Mouse (Mus musculus): ENCODE measurements at regions not wholly inside any gene's neighbourhood (a gene's known extent, or its start where the extent isn't known, plus 50 kb on each side); places are given as distances from the start of the nearest gene placed in this dataset.

DNA sequence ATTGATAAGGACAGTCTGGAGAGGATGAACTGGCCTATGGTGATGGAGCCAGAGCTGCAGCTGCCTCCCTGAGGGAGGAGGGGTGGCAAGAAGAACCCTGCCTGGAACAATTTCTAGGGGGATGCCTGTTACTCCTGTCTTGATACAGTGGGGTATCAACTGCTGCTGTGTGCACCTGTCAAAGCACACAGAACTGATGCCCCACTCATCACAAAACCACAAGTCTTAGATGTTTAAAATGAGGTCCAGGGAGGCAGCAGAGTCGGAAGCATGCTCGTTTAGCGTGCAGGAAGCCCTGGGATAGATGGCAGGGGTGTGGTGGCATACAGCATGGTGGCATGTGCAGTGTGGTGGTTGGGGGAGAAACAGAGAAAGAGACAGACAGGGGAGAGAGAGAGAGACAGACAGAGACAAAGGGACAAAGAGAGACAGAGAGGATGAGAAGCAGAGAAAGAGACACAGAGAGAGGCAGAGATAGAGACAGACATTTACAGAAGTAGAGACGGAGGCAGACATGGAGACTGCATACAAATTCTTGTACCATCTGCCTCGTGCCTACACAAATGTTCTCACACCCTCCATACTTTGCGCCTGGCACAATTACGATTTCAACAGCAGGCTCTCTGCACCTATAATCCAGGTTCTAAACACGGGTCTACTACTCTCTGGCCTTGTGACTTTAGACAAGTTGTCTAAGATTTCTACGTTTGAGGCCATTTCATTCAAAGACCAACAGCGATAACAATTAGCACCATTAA, 242.6 kb downstream of the Cbln4 start:
- DNase-seq (ENCODE audit: low spot score), result no peak

DNA sequence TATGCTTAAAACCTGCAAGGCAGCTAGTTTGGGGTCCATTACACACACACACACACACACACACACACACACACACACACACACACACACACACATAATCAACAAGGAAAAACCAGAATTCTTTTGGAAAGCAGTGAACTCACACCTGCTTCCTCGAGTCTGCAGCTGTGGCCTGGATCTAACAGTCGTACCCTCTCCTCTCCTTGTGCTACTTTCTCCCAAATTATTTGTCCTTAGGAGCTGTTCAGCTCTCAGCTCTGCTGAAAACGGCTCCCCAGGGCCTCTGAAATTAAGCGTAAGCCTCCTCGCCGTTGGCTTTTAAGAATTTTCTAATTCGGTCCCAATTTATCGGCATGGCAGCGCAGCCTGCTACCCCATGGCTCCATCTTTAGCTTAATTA, 243.9 kb downstream of the Cbln4 start:
- no peak for DNase-seq (ENCODE audit: low spot score)

DNA sequence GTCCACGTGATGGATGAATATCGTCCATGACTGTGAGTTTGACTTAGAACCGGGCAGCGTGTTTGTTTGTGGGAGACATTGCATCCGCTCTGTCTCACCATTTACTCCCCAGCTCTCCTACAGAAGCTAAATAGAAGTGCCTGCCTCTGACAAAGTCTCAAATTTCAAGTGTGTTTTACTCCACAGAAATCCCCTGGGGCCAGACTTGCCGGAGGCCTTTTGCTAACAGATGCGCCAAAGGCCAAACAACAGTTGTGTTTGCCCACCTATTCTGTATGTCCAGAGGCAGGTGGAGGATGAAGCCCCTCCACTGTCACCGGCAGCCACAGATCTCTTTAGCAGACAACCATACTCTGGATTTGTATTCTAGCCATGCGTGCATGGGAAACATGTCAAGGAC, 252.6 kb downstream of the Cbln4 start:
- DNase-seq (ENCODE audit: low spot score), result no peak

DNA sequence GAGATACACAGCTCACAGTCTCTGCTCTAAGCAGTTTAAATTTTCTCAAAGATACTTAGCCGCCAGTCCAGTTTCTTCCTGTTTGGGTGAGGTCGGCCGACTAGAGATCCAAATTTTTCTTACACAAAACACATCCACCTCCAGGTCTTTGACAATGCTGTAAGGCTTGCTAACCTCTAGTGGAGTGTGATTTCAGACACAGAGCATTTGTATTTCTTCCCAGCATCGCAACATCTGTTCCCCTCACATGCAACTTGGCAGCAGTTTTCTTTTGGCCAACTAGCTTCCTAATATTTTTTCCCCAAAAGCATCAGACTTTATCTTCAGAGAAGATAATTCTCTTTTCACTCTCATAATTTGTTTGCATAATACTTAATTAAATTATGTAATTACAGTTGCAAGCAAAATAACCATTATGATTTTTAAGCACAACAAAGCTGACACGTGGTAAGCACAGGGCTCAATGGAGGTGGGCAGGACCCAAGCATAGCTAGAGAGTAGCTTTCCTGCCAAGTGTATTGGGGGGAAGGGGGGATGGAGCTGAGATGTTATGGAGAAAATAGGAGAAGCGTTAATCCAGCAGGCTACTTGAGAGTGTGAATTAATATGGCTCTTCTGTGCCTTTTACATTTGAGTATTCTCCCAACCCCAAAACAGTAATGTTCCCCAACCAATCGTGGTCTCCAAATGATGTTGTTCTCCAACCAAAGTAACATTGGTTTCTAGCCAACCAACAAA, 276.9 kb downstream of the Cbln4 start:
- no peak for DNase-seq (ENCODE audit: low spot score)

DNA sequence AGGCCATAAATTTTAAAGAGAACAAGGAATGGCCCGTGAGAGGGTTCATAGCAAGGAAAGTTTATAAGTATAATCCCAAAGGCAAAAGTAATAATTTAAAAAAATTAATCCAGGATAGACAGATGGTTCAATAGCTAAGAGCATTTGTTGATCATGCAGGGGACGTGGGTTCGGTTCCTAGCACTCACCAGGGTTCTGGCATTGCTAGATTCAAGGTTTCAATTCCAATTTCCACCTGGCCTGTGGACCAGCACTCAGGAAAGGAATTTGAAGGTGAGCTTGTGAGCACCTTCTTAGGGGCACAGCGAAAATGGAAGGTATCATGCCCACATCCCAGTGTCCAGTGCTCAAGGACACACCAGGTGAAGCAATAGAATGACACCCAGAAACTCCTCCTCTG, 278.2 kb downstream of the Cbln4 start:
- DNase-seq (ENCODE audit: low spot score), result no peak

DNA sequence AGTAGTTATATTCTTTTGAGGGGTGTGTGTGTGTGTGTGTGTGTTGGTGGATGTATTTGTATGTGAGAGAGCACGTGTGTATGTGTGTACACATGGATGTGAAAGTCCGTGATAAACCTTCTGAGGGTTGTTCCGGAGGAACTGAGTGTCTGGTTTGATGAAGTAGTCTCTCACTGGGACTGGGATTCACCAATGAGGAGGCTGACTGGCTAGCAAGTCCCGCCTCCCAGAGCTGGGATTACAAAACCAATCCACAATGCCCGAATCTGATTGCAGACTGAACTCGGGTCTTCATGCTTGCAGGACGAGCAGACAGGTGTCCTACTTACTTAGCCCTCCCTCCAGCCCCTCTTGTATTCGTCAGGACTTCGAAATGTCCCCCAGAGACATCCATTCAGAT, 289.8 kb downstream of the Cbln4 start:
- DNase-seq (ENCODE audit: low spot score), result no peak

DNA sequence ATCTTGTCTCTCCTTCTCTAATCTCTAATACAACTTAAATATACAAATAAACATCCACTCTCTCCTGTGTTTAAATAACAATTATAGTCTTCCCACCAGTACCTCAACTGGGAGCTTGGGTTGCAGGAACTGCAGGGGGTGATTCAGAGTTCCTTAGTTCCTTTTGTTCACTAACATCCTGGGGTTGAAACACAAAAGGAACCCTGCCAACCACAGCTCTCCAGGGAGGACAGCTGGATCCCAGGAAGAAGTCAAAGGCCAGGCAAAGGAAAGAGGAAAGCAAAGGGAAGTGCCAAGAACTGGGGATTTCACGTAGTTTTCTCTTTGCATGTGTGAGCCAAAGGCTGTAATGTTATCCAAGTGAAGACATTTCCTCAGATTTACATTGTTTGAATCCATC, 296.1 kb downstream of the Cbln4 start:
- DNase-seq (ENCODE audit: low spot score), result no peak

DNA sequence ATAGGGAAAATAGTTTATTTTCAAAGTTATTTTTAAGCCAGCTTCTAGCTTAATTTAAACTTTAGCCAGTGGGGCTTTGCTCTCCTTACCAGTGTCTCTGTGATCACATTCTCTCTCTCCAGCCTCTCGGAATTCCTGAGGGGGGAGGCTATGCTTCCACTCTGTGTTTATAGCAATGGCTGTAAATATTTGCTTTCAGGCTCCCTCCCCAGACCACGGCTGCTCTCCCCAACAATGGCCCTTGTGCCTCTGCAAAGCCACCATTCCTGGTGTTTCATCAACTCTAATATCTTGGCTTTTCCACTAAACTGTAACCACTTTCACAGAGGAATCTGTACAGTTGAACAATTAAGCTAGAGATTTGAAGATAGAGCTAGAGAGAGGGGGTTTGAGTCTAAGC, 300.2 kb downstream of the Cbln4 start:
- DNase-seq (ENCODE audit: low spot score), result no peak

DNA sequence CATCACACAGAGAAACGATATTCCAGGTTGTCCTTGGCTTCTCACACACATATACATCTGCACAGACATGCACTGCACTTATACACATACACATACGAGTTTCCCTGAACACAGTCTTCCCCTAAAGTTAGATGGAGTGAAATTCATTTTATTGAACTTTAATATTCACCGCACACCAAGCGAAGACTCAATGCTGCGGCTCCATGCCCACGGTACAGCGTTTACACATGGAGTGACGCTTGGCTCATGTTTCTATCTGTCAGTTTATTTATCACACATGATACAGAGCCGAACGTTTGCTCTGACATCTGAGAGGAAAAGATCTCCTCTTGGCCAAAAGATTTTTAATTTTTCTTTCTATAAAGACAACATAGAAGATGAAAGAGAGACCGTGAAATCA, 300.6 kb downstream of the Cbln4 start:
- no peak for DNase-seq (ENCODE audit: low spot score)

DNA sequence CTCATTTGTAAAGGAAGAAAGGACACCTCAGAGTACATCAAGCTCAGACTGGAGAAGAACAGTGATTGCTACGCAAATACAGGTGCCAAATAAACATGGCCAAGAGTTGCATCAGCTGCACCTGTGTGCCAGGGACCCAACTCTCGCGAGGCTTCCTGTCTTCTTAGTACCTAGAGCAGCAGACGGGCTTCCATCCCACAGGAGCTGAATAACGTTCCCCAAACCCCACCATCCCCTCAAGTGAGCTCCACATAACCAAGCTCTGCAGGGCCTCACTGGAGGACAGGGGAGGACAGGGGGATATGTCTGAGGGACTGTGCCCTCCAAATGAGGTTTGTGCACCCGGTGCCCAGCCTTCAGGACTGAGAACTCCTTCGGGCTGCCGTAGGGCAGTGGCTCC, 305.5 kb downstream of the Cbln4 start:
- DNase-seq (ENCODE audit: low spot score), result no peak

DNA sequence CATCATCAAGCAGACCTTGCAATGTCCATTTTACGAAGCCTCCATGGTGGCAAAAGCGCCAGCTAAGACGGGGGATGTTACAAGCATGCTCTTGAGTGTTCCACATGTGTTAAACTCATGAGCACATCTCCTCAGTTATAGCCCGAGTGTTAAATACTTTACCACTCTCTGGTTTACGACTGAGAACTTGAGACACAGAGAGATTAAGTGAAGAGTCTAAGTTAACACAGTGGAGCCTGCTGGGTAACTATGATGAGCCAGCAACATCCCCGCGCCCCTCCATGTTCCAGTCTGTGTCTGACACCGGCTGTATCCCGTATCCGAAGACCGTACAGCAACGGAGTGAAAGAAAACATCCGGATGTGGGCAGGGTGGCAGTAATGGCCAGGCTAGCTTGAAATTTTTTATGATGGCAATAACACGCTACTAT, 308.2 kb downstream of the Cbln4 start:
- DNase-seq (ENCODE audit: low spot score), result no peak

DNA sequence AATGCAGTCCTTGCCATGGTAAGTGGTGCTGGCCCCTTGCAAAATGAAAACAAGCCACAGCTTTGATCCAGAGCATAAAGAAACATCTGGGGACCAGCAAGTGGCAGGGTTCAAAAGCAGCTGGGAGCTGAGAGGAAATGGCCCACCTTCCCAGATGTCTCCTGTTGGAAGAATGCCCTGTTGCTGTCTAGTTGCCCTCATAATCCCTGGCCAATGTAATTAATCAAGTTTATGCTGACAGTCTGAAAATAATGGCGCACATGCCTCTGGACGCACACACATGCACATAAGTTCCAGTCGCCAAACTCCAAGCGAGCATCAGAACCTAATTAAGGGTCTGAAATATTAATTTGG, 308.7 kb downstream of the Cbln4 start:
- no peak for DNase-seq (ENCODE audit: low spot score)

DNA sequence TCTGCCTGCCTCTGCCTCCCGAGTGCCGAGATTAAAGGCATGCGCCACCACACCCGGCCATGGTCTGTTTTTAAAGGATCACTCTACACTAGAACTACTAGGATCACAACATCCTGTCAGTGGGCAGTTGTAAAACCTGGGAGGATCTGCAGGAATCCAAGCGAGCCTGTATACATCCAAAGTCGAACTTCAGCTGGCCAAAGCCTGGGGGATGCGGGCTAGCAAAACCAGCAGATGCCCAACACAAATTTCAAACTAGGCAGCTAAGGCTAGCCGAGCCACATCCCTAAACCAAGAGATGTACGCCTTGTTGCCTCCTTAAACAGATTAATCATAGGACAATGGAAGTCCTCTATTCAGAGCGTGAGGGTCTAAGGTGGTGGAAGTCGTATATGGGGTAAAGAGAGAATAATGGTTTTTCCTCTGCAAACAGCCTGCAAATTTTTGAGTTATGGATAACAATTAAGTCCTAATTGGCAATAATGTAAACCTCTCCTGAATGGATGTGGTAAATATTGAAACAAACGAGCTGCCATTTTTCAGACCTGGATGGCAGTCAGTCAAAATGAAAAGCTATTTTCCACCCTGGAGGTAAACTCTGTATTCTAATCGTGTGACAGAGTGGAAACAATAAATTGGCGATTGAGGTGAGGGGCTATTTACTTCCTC, 309.2 kb downstream of the Cbln4 start:
- no peak for DNase-seq (ENCODE audit: low spot score)

DNA sequence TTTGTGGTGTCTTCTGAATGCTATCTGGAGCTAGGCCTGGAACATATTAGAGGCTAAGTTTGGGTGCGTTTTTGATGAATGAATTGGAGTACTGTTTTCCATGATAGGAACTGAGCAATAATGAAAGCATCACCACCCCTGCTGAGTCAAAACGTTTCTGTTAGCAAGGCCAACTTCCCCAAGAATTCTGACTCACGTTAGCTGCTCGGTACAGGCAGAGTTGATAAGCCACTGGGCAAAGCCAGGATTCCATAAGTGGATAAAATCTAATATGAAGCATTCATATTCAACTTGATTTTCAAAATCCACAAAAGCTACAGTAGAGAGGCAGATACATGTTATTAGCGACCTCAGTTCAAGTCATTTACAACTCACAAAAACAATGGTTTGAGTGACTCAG, 324.0 kb downstream of the Cbln4 start:
- DNase-seq (ENCODE audit: low spot score), result no peak

DNA sequence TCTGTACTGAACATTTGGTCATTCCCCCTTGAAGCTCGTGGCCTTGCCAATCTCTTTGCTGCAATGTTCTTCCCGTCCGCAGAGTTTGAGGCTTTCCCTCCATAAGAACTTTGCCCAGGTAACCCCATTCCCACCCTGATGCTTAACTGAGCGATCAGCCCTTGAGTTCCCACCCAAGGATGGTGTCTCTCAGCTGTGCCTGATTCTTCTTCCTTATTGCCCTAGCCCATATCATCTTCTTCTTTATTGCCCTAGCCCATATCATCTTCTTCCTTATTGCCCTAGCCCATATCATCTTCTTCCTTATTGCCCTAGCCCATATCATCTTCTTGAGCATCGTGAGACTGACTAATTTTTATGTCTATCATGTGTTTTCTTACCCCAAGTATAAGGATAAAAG, 324.4 kb downstream of the Cbln4 start:
- DNase-seq (ENCODE audit: low spot score), result no peak

DNA sequence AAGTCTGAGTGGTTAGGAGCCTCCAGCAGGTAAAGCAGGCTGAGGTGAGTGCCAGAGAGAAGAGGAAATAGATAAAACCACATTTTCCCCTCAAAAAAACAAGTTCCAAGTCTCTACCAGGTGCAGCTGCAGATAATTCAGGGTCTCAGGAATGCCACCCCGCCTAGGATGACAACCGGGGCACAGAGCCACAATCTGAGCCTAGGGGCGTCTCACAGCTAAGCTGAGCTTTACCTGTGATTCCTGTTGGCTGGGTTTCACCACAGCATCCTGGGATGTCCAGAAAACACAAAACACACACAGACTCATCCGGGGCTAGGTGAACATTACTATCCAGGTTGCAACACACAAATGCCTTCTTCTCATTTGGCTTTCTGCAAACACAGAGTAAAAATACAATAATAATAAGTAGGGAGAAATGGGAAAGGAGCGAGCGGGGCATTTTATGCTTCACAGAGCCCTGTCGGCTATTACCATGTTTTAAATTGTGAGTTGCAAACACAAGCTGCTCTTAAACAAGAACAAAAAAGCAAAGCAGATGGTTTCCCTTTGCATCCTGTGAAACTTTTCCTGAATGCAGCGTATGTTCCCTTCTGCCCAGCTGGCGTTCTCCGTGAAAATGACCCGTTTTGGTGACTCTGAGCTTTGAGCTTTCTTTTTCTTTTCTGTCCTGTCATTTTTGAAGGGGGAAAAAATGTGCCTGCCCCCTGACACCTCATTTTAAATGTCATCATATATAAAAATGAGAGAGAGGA, 330.3 kb downstream of the Cbln4 start:
- peak; percentile 50 for DNase-seq (ENCODE audit: low spot score)

DNA sequence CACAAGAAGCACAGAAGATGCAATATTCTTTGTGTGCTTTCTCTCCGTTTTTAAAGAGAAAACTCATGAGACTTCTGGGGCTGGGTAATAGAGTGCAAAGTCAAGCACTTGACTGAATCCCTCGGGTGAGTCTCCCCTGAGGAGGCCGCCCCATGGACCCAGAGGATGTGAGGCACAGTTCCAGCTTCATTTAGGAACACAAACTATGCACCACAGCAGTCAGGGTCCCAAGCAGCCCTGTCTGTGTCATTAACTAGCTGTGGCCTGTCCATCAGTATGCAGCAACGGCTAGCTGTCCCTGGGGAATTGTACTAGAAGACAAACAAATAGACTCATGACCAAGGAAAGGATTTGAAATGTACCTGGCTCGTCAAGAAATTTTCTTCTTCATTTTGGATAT, 349.7 kb downstream of the Cbln4 start:
- DNase-seq (ENCODE audit: low spot score), result no peak

DNA sequence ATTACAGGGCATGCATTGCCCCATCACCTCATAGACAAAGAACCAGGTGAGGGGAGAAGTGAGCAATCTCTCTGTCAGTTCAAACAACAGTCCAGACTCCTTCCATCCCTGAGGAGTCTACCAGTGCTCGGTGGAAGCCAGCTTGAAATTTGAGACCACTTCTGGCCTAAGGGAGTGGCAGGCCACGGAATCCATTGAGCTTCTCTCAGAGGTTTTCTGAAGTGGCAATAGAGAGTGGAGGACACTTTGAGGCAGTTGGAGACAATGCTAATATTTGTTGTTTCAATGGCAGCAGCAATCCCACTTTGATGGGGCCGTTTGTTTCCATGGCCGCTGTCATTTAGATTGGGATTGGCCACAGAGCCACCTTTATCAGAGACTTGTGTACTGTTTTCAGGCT, 352.5 kb downstream of the Cbln4 start:
- DNase-seq (ENCODE audit: low spot score), result no peak

DNA sequence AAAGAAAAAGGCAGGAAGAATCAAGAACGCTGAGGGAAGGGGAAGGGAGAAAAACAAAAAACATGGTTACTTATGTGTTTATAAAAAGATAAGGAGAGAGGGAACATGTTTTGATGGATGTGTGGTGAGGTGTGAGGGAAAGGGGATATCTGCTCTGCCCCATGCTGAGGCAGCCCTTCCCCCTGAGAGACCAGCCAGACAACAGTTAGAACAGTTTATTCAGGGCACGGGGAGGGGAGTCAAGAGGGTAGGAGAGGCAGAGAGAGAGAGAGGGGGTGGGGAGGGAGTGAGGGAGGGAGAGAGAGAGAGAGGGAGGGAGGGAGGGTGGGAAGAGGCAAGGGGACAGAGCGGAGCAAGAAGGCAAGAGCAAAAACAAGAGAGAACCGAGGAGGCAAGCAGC, 354.2 kb downstream of the Cbln4 start:
- no peak for DNase-seq (ENCODE audit: low spot score)

DNA sequence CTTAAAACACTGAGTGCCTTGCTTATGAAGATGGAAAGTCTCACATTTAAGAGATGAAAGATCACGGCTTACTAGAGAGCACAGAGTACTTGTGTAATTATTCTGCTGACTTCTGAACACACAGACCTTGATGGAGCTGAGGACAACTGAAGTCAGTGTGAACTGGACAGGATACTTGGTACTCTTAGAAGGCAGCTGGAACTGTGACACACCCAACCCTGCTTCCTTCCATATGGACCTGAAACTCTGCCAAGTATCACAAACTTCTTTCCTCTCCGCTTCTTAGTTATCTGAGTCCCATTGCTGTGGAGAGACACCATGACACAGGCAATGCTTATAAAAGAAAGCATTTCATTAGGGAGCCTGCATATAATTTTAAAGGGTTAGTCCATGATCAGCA, 365.3 kb downstream of the Cbln4 start:
- no peak for DNase-seq (ENCODE audit: low spot score)

DNA sequence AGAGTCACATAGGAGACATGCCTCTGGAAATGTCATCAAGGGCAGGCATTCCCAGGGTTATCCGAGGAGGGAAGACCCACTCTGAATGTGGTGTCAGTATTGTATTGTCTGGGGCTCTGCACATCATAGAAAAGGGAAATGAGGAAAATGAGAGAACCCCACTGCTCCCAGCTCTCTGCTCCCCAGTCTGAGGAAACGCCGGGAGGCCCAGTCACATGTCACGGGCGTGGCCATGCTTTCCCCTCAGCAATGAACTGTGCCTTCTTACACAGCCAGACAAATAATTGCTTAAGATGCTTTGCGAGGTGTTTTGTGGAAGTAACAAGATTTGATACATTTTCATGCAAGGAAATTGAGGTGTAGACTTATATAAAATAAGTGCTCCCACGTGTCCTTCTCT, 366.1 kb downstream of the Cbln4 start:
- no peak for DNase-seq (ENCODE audit: low spot score)

DNA sequence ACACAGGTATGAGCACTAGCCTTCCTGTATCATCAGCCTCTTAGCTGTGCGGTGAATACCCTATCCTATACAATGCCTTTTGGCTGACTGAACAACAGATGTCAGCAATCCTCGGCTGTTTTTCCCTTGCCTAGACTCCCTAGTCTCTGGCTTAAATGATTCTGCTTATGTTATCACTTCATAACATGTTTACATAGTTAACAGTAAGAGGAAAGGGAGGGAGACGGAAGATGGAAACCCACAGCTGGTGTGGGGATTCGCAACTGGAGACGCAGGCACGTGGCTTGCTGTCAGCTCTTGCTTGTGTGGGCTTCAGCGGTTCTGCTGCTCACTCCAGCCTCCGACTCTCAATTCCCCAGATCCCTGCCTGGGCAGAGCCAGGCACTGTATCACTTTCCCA, 367.2 kb downstream of the Cbln4 start:
- DNase-seq (ENCODE audit: low spot score), result no peak

DNA sequence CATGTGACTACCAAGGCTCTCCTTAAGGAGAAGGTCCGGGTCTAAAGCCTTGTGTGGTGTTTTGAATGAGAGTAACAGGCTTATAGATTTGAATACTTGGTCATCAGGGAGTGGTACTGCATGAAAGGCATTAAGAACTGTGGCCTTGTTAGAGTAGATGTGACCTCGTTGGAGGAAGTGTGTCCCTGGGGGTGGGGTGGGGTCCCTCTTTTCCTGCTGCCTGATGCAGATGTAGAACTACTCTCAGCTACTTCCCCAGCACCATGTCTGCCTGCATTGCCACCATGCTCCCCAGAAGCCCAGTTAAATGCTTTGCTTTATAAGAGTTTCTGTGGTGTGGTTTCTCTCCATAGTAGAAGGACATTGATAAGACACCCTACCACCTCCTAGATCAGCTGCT, 367.9 kb downstream of the Cbln4 start:
- DNase-seq (ENCODE audit: low spot score), result no peak

Data from layer of hippocampus, adult 9-10 months (tissue).